Mouse (Mus musculus): ENCODE data around the gene She. TPM values are rescaled to one million over a fixed set of nuclear protein-coding genes. Genes with fewer than 3 reads are reported as not detected.

She gene
- total RNA-seq (2014; rRNA removed; ENCODE audit: low replicate concordance) (11.9 and 14.1 TPM in 2 replicates), polyA plus RNA-seq (2015; fragmentation: Nextera tagmentation; extraction: Ambion mirVana) (4.0 and 4.6 TPM in 2 replicates)

DNA sequence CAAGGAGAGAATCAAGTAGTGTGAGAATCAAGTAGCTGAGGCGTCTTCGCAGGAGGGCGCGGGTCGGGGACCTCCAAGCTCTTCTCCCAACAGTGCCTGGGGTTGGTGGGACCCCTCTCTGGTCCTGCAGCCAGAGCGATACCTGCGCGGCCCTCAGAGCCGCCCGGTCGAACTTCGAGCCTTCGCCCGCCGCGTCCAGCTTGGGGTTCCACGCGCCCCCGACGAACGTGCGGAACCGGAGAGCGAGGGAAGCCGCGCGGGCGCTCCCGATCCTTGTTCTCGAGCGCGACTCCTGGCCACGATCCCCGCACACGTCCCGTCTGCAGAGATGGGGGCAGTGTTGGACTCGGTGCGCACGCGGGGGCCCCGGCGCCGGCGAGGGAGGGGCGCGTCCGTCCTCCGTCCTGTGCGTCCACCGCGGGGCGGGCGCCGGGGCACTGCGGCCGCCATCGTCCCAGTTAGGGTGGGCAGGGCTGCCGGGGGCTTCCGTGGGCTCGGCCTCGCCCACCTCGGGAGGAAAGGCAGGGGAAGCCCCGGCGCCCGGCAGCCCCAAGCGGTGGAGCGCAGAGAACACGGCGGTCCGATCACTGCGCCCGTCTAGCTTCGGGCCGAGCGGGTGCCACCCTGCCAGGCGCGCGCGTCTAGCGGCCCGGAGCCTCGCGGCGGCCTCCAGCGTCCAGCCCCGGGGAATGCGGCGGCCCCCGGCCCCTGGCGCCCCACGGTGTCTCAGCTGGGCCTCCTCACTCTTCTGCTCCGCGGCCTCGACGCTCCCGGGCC, at the start of gene She:
TSS of gene She (plus strand) at position 556 of the 777 bp plus-strand sequence.
- Histone ChIP-seq H3K36me3 (replicated peaks; ENCODE audit: control insufficient read depth, insufficient read depth, low read length) (0 out of 2 replicates have a peak, but pooled peaks cover 5% of the 10 kb centered on the region), H3K27me3 (ENCODE audit: control insufficient read depth, insufficient read depth, low read length) (peaks cover 54% of the 10 kb centered on the region), H3K9me3 (replicated peaks; ENCODE audit: control insufficient read depth, low read length) (no peaks in the 10 kb centered on the region), H3K4me3 (ENCODE audit: low read depth, low read length) (peak within 1 kb of the TSS; percentile 68), H3K9ac (replicated peaks; ENCODE audit: low read depth, low read length) (peak within 1 kb of the TSS; percentile 72), H3K4me1 (ENCODE audit: control insufficient read depth, insufficient read depth) (no peaks in the 10 kb centered on the region), H3K4me2 (ENCODE audit: low read depth, low read length) (peak within 1 kb of the TSS; percentile 64), H3K27ac (ENCODE audit: low read depth) (peak within 1 kb of the TSS; percentile 83)
- no peak for TF ChIP-seq CTCF (IDR thresholded peaks at IDR 0.05; ENCODE audit: low read depth)
- no peak for TF ChIP-seq EP300 (IDR thresholded peaks at IDR 0.05; ENCODE audit: low read depth)
- DNase-seq (ENCODE audit: low spot score) (no peak), ATAC-seq (ENCODE audit: insufficient read depth, low read depth) (peak; percentile 37; the same call in 1 of the 2 replicates)
- 3% methylated on average over 70 of the region's 96 CpGs for WGBS

DNA sequence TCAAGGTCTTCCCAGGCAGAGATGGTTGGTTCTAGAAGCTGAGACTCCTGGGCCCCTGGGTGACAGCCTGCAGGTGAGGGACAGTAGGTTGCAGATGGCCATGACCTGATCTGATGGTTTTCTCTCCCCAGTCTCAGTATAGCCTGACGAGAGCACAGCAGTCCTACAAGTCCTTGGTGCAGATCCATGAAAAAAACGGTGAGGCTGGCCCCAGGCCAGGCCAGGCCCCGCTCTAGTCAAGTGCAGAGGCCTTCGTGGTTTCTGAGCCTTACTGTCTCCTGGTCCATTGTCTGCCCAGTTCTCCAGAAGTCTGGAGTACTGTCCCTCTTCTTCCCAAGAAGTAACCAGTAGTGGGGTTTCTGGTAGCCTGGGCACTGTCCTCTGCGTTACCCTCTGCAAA, 49.5 kb upstream of the She start:
- Histone ChIP-seq H3K27me3 (ENCODE audit: control insufficient read depth, insufficient read depth, low read length) (no peaks in the 10 kb centered on the region), H3K4me1 (ENCODE audit: control insufficient read depth, insufficient read depth) (no peaks in the 10 kb centered on the region), H3K9me3 (replicated peaks; ENCODE audit: control insufficient read depth, low read length) (no peaks in the 10 kb centered on the region), H3K36me3 (replicated peaks; ENCODE audit: control insufficient read depth, insufficient read depth, low read length) (peaks cover 72% of the 10 kb centered on the region), H3K27ac (ENCODE audit: low read depth) (no peak overlapping the region), H3K4me3 (ENCODE audit: low read depth, low read length) (no peak overlapping the region), H3K9ac (replicated peaks; ENCODE audit: low read depth, low read length) (no peak overlapping the region), H3K4me2 (ENCODE audit: low read depth, low read length) (no peak overlapping the region)
- DNase-seq (ENCODE audit: low spot score): no peak
- TF ChIP-seq EP300 (IDR thresholded peaks at IDR 0.05; ENCODE audit: low read depth): no peak
- no peak for TF ChIP-seq CTCF (IDR thresholded peaks at IDR 0.05; ENCODE audit: low read depth)
- WGBS: 60% methylated on average over 5 of the region's 5 CpGs
- ATAC-seq (ENCODE audit: insufficient read depth, low read depth): no peak

DNA sequence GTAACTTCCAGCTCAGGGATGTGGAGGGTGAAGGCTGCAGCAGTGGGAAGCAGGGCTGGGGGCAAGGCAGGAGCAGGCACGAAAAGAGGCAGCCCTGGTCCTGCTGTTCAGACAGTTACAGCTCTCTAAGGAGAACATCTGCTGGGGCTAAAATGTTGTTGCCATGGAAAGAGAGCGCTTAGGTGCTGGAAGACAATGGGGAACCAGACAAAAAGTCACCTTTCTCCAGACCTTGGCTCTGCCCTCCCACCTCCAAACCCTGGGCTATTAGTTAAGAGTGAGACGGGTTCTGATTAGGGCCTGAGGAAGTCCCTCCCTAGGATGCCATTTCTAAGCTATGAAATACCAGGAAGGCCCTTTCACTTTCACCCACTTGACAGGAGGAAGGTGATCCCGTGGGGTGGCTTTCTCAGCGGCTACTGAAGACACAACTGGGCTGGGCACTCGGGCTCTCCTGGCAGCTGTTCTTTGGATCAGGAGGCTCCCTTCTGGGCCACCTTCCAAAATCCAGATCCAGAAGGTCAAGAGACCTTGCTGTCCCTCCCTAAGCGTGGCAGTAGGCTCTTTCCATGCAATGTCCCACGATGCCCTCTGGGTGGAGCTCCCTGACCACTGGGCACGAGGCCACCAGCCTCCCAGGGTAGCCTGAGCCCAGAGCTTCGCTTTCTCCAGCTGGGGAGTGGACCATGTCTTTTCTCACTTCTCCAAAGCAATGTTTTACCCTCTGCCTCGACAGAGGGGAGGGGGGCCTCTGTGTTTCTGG, 46.0 kb upstream of the She start:
- Histone ChIP-seq H3K9ac (replicated peaks; ENCODE audit: low read depth, low read length) (no peak overlapping the region; the same call in 1 of the 2 replicates), H3K27me3 (ENCODE audit: control insufficient read depth, insufficient read depth, low read length) (0 out of 2 replicates have a peak, but pooled peaks cover 3% of the 10 kb centered on the region), H3K9me3 (replicated peaks; ENCODE audit: control insufficient read depth, low read length) (no peaks in the 10 kb centered on the region), H3K36me3 (replicated peaks; ENCODE audit: control insufficient read depth, insufficient read depth, low read length) (peaks cover 36% of the 10 kb centered on the region), H3K27ac (ENCODE audit: low read depth) (peak overlapping the region; percentile 22; the same call in 1 of the 2 replicates), H3K4me2 (ENCODE audit: low read depth, low read length) (peak overlapping the region; percentile 47), H3K4me1 (ENCODE audit: control insufficient read depth, insufficient read depth) (no peaks in the 10 kb centered on the region), H3K4me3 (ENCODE audit: low read depth, low read length) (no peak overlapping the region)
- TF ChIP-seq CTCF (IDR thresholded peaks at IDR 0.05; ENCODE audit: low read depth): peak; percentile 95
- no peak for TF ChIP-seq EP300 (IDR thresholded peaks at IDR 0.05; ENCODE audit: low read depth)
- ATAC-seq (ENCODE audit: insufficient read depth, low read depth) (peak; percentile 90), DNase-seq (ENCODE audit: low spot score) (peak; percentile 82)
- 11% methylated on average over 11 of the region's 11 CpGs for WGBS

DNA sequence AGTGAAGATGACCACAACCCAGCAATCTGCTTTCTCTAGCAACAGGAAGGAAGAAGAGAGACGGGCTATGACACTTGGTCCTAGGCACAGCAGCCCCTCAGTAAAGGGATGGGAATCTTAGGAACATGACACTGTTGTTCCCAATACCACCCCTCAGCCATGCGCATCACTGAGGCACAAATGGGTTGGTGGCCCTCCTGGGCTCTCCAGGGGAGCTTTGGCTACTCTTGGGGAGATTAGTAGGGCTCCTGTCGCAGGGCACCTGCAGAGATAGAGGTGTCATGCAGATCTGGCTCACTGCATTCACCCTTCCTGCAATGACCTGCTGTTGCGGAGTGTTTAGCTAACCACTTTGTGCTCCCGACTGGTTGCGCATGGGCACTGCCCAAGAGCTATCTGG, 44.9 kb upstream of the She start:
- no peak overlapping the region for H3K9ac ChIP-seq (replicated peaks; ENCODE audit: low read depth, low read length)
- H3K4me3 ChIP-seq (ENCODE audit: low read depth, low read length): no peak overlapping the region
- H3K27me3 ChIP-seq (ENCODE audit: control insufficient read depth, insufficient read depth, low read length): 0 out of 2 replicates have a peak, but pooled peaks cover 3% of the 10 kb centered on the region
- peaks cover 25% of the 10 kb centered on the region for H3K36me3 ChIP-seq (replicated peaks; ENCODE audit: control insufficient read depth, insufficient read depth, low read length)
- WGBS: 78% methylated on average over 6 of the region's 6 CpGs
- no peaks in the 10 kb centered on the region for H3K4me1 ChIP-seq (ENCODE audit: control insufficient read depth, insufficient read depth)
- H3K9me3 ChIP-seq (replicated peaks; ENCODE audit: control insufficient read depth, low read length): no peaks in the 10 kb centered on the region
- no peak overlapping the region for H3K4me2 ChIP-seq (ENCODE audit: low read depth, low read length)
- ATAC-seq (ENCODE audit: insufficient read depth, low read depth) (no peak), DNase-seq (ENCODE audit: low spot score) (no peak)
- H3K27ac ChIP-seq (ENCODE audit: low read depth): no peak overlapping the region
- no peak for TF ChIP-seq EP300 (IDR thresholded peaks at IDR 0.05; ENCODE audit: low read depth)
- no peak for TF ChIP-seq CTCF (IDR thresholded peaks at IDR 0.05; ENCODE audit: low read depth)

DNA sequence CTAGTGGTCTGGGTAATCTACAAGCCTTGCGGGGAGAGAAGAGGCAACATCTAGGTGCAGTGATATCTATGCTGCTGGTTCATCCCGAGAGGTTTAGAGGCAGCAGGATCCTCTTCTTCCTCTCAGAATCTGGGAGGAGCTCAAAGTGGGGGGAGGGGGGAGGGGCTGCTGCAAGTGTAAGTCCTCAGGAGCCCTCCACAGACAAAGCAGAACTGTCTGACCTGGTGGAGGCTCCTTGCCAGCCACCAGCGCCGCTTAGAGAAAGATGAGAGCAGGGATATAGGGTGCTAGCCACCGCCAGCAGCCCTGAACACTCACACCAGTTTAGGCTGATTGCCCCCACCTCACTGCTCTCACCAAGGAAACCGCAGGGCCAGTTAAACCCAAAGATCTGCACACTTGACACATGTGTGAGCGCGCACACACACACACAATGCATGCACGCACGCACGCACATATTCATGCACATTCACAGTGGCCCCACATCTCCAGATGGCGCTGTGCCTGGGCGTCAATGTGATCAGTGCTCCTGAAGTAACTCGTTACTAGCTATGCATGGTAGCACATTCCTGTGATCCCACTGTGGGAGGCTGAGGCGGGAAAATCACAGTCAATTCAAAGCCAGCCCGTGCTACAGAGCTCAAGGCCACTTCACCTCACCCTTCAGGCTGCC, 42.4 kb upstream of the She start:
- Histone ChIP-seq H3K9ac (replicated peaks; ENCODE audit: low read depth, low read length) (no peak overlapping the region), H3K4me1 (ENCODE audit: control insufficient read depth, insufficient read depth) (no peaks in the 10 kb centered on the region), H3K36me3 (replicated peaks; ENCODE audit: control insufficient read depth, insufficient read depth, low read length) (no peaks in the 10 kb centered on the region), H3K9me3 (replicated peaks; ENCODE audit: control insufficient read depth, low read length) (no peaks in the 10 kb centered on the region), H3K4me3 (ENCODE audit: low read depth, low read length) (no peak overlapping the region), H3K27ac (ENCODE audit: low read depth) (no peak overlapping the region), H3K27me3 (ENCODE audit: control insufficient read depth, insufficient read depth, low read length) (0 out of 2 replicates have a peak, but pooled peaks cover 3% of the 10 kb centered on the region), H3K4me2 (ENCODE audit: low read depth, low read length) (no peak overlapping the region)
- ATAC-seq (ENCODE audit: insufficient read depth, low read depth): no peak
- TF ChIP-seq EP300 (IDR thresholded peaks at IDR 0.05; ENCODE audit: low read depth) (no peak), CTCF (IDR thresholded peaks at IDR 0.05; ENCODE audit: low read depth) (no peak)
- 69% methylated on average over 16 of the region's 16 CpGs for WGBS
- DNase-seq (ENCODE audit: low spot score): no peak

Data from heart, postnatal 0 days (tissue).